Mouse (Mus musculus) ovary, postnatal 36 days (tissue): Measurements from ENCODE around the gene Agap1.

Experiments
- DNase-seq: peaks from one replicate; pipeline ENCODE4 v3.0.0; 2022; ENCODE audit warnings: low spot score, mixed read lengths

Agap1 gene

GRCm38 (mm10) chr1:89666154-89666553 lies 211.5 kb downstream of the Agap1 start:
- DNase-seq, result no peak

DNA sequence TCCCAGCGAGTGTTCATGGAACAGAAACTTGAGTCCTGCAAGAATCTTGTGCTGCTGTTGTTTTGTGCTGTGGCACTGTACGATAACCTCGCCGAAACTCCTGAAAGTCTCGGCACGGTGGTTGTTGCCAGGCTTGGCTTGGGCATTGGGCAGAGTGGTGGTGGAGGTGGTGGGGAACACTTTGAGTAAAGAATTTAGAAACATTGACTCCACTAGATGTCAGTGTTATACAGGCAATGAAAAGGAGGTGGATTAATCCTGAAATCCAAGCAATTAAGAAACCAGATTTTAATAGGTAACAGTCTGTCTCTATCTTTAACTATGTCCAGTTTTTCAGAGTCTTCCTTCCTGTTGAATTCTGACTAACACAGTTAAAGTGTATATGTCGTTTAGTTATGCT lies 212.8 kb downstream of the Agap1 start:
- no peak for DNase-seq

- DNase-seq, result no peak
Measured at GRCm38 (mm10) chr1:89668635-89669034, 214.0 kb downstream of the Agap1 start.

- no peak for DNase-seq
Measured at GRCm38 (mm10) chr1:89671110-89671787, 216.6 kb downstream of the Agap1 start.

DNA sequence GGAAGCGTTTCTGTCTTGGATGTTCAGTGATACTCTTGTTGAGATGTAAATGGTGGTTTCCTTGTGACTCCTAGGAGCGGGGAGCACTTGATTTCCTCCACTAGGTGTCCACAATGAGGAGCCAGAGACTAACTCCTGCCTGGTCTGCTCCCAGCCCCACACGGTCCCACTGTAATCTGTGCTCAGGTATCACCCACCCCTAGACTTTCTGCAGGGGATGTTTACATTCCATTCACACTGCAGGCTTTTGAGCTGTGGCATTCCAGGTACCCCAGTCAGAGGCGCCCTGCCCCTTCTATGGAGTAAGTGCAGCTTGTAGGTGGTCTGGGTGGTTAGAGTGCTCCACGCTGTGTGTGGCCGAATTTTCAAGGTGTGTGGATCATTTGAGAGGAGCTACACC lies 218.5 kb downstream of the Agap1 start:
- no peak for DNase-seq

GRCm38 (mm10) chr1:89673686-89674085 lies 219.1 kb downstream of the Agap1 start:
- DNase-seq, result no peak

- no peak for DNase-seq
Measured at GRCm38 (mm10) chr1:89674681-89675080, 220.1 kb downstream of the Agap1 start.

DNA sequence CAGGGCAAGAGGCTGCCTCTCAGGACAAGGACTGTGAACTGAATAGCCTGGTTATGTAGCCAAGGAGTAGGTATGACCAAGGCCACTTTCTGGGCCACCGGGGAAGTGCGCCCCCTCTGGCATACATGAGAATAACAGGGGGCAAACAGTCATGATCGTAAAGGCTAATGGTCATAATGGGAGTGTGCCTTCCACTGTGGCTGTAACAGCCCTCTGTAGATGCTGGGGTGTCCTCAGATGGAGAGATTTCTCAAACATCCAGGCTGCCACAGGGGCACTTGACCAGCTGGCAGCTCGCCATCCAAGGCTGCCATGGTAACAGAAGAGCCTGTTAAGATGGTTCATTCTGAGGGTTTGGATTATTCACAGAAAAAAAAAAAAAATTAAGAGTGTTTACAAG lies 221.8 kb downstream of the Agap1 start:
- DNase-seq, result peak; percentile 22

DNA sequence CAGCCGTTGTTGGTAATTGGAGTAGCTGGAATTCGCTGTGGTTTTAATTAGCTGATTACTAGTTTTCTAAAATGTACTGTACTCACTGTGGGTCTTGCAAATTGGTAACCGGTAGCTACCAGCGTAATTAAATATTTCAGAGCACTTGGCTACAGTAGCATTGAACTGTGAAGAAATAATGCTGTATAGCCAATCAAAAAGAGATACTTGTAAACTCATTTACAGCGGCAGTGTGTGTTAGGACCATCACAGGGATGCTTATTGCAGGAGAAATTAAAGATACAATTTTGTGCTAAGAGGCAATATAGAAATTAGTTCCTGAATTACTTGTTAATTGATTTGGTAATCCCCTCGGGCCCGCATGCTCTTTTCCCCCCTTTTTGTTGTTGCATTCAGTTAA lies 226.1 kb downstream of the Agap1 start:
- no peak for DNase-seq

- DNase-seq, result no peak
Measured at GRCm38 (mm10) chr1:89688914-89689313, 234.3 kb downstream of the Agap1 start.

GRCm38 (mm10) chr1:89689544-89690212 lies 235.1 kb downstream of the Agap1 start:
- DNase-seq, result no peak

GRCm38 (mm10) chr1:89691096-89691495 lies 236.5 kb downstream of the Agap1 start:
- no peak for DNase-seq

GRCm38 (mm10) chr1:89692420-89692819 lies 237.8 kb downstream of the Agap1 start:
- DNase-seq, result no peak

DNA sequence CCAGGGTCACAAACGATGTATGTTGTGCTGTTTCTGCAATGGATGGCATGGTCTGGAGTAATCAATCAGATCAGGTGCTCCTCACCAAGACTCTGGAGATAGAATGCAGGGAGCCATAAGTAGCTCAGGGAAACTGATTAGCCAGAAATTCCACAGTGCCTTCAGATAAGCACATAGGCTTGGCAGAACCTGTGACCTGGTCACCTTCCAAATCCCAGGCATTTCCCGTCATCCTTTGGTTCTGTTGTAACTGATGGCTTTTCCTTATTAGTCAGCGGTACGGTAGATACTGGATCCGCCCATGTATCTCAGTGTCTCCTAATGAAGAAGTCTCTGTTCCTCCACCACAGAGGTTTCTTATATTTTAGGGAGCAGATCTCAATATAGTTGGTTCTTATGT lies 240.3 kb downstream of the Agap1 start:
- no peak for DNase-seq

- no peak for DNase-seq
Measured at GRCm38 (mm10) chr1:89697241-89697640, 242.6 kb downstream of the Agap1 start.

GRCm38 (mm10) chr1:89700166-89700565 lies 245.6 kb downstream of the Agap1 start:
- no peak for DNase-seq

DNA sequence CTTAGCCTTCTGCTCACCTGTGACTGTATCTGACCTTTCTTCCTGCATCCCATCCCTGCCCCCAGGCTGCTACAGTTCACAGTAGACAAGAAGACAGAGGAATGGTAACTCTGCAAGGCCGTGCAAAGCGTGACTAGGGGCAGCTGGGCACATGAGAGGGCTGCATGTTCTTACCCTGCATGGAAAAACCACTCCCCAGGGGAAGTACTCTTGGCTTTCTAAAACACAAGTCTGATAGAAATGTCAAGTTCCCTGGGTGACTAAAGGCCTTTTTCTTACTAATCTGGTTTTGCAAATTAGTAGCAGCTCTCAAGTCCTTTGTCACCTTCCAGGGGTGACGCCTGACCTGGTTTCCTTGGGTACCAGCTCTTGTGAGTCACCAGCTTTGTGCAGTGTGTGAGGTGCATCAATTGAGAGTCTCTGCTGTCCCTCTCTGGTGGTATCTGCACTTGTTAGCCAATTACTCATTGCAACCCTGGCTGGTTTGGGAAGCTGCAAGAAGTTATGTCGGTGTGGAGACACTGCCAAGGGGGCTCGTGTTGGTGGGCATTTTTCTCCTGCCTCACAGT lies 246.6 kb downstream of the Agap1 start:
- no peak for DNase-seq

- DNase-seq, result peak; percentile 28
Measured at GRCm38 (mm10) chr1:89703294-89703693, 248.7 kb downstream of the Agap1 start.

- no peak for DNase-seq
Measured at GRCm38 (mm10) chr1:89705670-89706069, 251.1 kb downstream of the Agap1 start.

- no peak for DNase-seq
Measured at GRCm38 (mm10) chr1:89706862-89707261, 252.3 kb downstream of the Agap1 start.

DNA sequence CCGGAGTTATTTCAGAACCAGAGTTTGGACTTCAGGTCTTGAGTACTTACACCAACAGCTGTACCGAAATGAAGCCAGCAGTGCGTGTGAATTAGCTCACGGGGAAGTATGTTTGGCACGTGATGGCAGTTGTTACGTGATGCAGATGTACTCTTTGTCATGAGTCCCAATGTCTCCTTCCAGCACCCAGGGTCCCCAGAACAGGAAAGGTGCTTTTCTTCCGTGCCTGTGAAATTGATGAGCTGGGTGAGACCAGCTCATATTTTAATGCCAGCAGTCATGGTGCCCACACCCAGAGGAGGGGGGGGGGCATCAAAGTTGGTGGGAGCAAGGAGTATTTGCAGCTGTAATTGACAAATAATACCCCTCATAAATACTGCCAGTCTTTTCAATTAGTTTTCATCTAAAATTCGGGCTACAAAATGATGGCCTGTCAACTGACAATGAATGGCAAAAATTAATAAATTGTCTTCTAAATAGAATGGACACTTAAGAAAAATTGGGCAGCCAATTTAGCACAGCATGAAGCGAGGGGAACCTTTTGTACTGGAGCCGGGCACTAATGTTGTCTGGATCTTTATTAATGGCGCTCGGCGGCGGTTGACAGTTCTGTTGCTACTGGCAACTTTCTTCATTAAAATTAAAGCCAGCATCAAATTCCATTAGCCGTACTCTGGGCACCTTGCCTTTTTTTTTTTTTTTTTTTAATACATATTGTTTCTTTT lies 253.3 kb downstream of the Agap1 start:
- DNase-seq, result no peak

GRCm38 (mm10) chr1:89709824-89710223 lies 255.2 kb downstream of the Agap1 start:
- DNase-seq, result no peak

DNA sequence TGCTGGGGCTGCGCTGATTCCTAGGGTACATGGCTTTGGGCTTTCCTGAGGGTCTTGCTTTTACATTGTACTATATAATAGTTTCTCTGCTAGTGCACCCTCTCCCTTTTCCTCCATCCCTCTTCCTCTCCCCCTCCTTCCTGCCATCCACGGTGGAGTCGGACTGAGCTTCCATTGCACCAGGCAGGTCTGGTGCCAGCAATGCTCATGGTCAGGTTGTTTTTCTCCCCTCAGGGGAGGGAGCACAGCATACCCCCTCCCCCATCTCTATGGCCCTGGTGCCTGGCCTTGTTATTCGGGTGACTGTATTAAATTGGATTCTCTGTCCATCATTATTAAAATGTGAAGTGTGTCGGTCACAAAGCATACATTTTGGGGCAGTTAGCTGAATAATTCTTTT lies 259.1 kb downstream of the Agap1 start:
- no peak for DNase-seq
